In the genomic region with DNA sequence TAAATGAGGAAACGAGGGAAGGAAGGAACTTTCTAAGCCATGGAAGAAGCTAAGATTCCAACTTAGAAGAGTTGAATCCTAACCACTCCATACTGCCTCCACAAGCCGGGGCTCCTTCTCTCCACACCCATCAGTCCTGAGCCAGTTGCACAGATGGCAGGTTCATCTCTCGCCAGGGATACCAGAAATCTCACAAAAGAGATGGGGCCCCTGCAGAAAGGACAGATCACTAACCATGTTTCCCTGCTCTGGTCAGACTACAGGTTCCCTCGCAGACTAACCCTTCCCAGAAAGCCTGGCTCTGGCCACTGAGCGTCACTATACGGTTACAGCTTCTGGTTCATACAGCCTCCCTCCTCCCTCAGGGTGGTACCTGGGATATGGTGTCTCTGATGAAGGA, we compare ENCODE assay signal across 31 mouse cellular contexts. TPM values are rescaled to one million over a fixed set of nuclear protein-coding genes. Genes with fewer than 3 reads are reported as not detected.
DNase-seq lines count a peak whose midpoint lies in the region; ATAC-seq and TF ChIP-seq lines count a peak whose summit lies in the region.
"Had no signal": no experiment of that assay in that cellular context is flagged by ENCODE, and none has a peak within 500 bp of the region (broad histone marks: within the 10 kb centered on the region; RNA-seq: fewer than 3 reads in every experiment).

No protein-coding gene starts in this region.

- no peaks in the 10 kb centered on the region for H3K9me3 ChIP-seq in hindbrain, postnatal 0 days (ENCODE audit: low read length)
- no peaks in the 10 kb centered on the region for H3K9me3 ChIP-seq in hindbrain, embryonic 14.5 days (ENCODE audit: control insufficient read depth, low read length)
- H3K9me3 ChIP-seq in hindbrain, embryonic 10.5 days = no peaks in the 10 kb centered on the region
- H3K9me3 ChIP-seq: embryonic facial prominence, embryonic 13.5 days; forebrain, embryonic 15.5 days; G1E; liver, embryonic 13.5 days; midbrain, embryonic 15.5 days; neural tube, embryonic 15.5 days had no signal

- no peaks in the 10 kb centered on the region for H3K27me3 ChIP-seq in hindbrain, postnatal 0 days (ENCODE audit: insufficient read depth, low read length)
- no peaks in the 10 kb centered on the region for H3K27me3 ChIP-seq in hindbrain, embryonic 14.5 days (ENCODE audit: control insufficient read depth, insufficient read depth, low read length)
- no peaks in the 10 kb centered on the region for H3K27me3 ChIP-seq in hindbrain, embryonic 10.5 days (ENCODE audit: insufficient read depth, poor library complexity, severe bottlenecking)
- H3K27me3 ChIP-seq: embryonic facial prominence, embryonic 13.5 days; forebrain, embryonic 15.5 days; heart, embryonic 13.5 days; liver, embryonic 13.5 days; midbrain, embryonic 15.5 days; neural tube, embryonic 15.5 days had no signal

- no peak for TF ChIP-seq CTCF in hindbrain, postnatal 0 days (IDR thresholded peaks at IDR 0.05; ENCODE audit: low read depth)

- ATAC-seq in hindbrain, postnatal 0 days = peak; percentile 18; the same call in 1 of the 2 replicates
- no peak for ATAC-seq in hindbrain, embryonic 14.5 days (ENCODE audit: low FRiP score)
- ATAC-seq: forebrain, embryonic 15.5 days; intestine, embryonic 16.5 days; lung, postnatal 0 days; midbrain, embryonic 15.5 days had no signal

- DNase-seq in hindbrain, postnatal 0 days (ENCODE audit: low spot score) = no peak
- no peak for DNase-seq in hindbrain, embryonic 14.5 days (ENCODE audit: low spot score)
- DNase-seq in cerebellum, adult 11 months = peak; percentile 27
- peak; percentile 62 for DNase-seq in cerebellum, adult 9-10 months
- peak; percentile 38 to 43 for DNase-seq in cerebellum, postnatal 36 days
- DNase-seq in spleen, postnatal 4 days (ENCODE audit: low spot score in 2 of 2) = no peak
- no peak for DNase-seq in hindbrain, embryonic 10.5 days (ENCODE audit: low spot score)
- DNase-seq: adrenal gland, adult 8-10 months; gastrocnemius, adult 2 months; gastrocnemius, postnatal 36 days; heart, adult 2 months; heart, postnatal 10 days; kidney, adult 8-10 months; kidney, postnatal 4 days; layer of hippocampus, postnatal 36 days; liver, embryonic 13.5 days; lung, adult 18-20 months; right cerebral cortex, postnatal 14 days; thymus, postnatal 25 days had no signal

- no peak overlapping the region for H3K27ac ChIP-seq in hindbrain, postnatal 0 days
- no peak overlapping the region for H3K27ac ChIP-seq in hindbrain, embryonic 14.5 days
- no peak overlapping the region for H3K27ac ChIP-seq in hindbrain, embryonic 10.5 days
- H3K27ac ChIP-seq: embryonic facial prominence, embryonic 13.5 days; forebrain, embryonic 10.5 days; forebrain, embryonic 15.5 days; gastrocnemius, adult 2 months; heart, adult 2 months; heart, embryonic 13.5 days; kidney, postnatal 0 days; liver, embryonic 13.5 days; macrophage; midbrain, embryonic 15.5 days; neural tube, embryonic 15.5 days had no signal

- no peaks in the 10 kb centered on the region for H3K4me1 ChIP-seq in hindbrain, postnatal 0 days (ENCODE audit: insufficient read depth, low read length)
- no peaks in the 10 kb centered on the region for H3K4me1 ChIP-seq in hindbrain, embryonic 14.5 days (replicated peaks; ENCODE audit: control insufficient read depth, insufficient read depth, low read length)
- H3K4me1 ChIP-seq in hindbrain, embryonic 10.5 days (replicated peaks) = peaks cover 8% of the 10 kb centered on the region
- H3K4me1 ChIP-seq: embryonic facial prominence, embryonic 13.5 days; forebrain, embryonic 15.5 days; heart, embryonic 13.5 days; liver, embryonic 13.5 days had no signal

- H3K4me2 ChIP-seq in hindbrain, postnatal 0 days (ENCODE audit: low read depth, low read length) = no peak overlapping the region
- no peak overlapping the region for H3K4me2 ChIP-seq in hindbrain, embryonic 14.5 days (replicated peaks)
- H3K4me2 ChIP-seq: embryonic facial prominence, embryonic 13.5 days; forebrain, embryonic 15.5 days; heart, embryonic 13.5 days; liver, embryonic 13.5 days; midbrain, embryonic 15.5 days; neural tube, embryonic 15.5 days had no signal

- 68% methylated on average over 6 of the region's 6 CpGs for WGBS in hindbrain, postnatal 0 days
- WGBS in hindbrain, embryonic 14.5 days = 83% methylated on average over 6 of the region's 6 CpGs
- WGBS in hindbrain, embryonic 10.5 days = 79% methylated on average over 6 of the region's 6 CpGs

- H3K9ac ChIP-seq in hindbrain, postnatal 0 days (replicated peaks; ENCODE audit: low read length) = no peak overlapping the region
- H3K9ac ChIP-seq in hindbrain, embryonic 14.5 days = no peak overlapping the region
- H3K9ac ChIP-seq: embryonic facial prominence, embryonic 13.5 days; forebrain, embryonic 15.5 days; heart, embryonic 13.5 days; liver, embryonic 13.5 days; midbrain, embryonic 15.5 days; neural tube, embryonic 15.5 days had no signal

- no peak overlapping the region for H3K4me3 ChIP-seq in hindbrain, postnatal 0 days (ENCODE audit: low read length)
- no peak overlapping the region for H3K4me3 ChIP-seq in hindbrain, embryonic 14.5 days (replicated peaks; ENCODE audit: low read length)
- no peak overlapping the region for H3K4me3 ChIP-seq in hindbrain, embryonic 10.5 days
- H3K4me3 ChIP-seq: embryonic facial prominence, embryonic 13.5 days; forebrain, embryonic 10.5 days; forebrain, embryonic 15.5 days; gastrocnemius, adult 2 months; heart, adult 2 months; heart, embryonic 13.5 days; liver, embryonic 13.5 days; midbrain, embryonic 15.5 days; neural tube, embryonic 15.5 days had no signal

- H3K36me3 ChIP-seq in hindbrain, postnatal 0 days (ENCODE audit: insufficient read depth, low read length) = no peaks in the 10 kb centered on the region
- H3K36me3 ChIP-seq in hindbrain, embryonic 14.5 days (replicated peaks; ENCODE audit: control insufficient read depth, insufficient read depth) = no peaks in the 10 kb centered on the region
- no peaks in the 10 kb centered on the region for H3K36me3 ChIP-seq in hindbrain, embryonic 10.5 days
- H3K36me3 ChIP-seq: embryonic facial prominence, embryonic 13.5 days; forebrain, embryonic 10.5 days; forebrain, embryonic 15.5 days; G1E; heart, embryonic 13.5 days; liver, embryonic 13.5 days; midbrain, embryonic 15.5 days; neural tube, embryonic 15.5 days had no signal

RNA-seq across cellular contexts. Expression of a gene that starts 3.8 kb away (rescaled TPM):
- 0.16 TPM in 1 of 2 replicates, not detected in the other for total RNA-seq in hindbrain, postnatal 0 days (2014; rRNA removed)
- 0.10 and 0.26 TPM in 2 replicates for polyA plus RNA-seq in hindbrain, postnatal 0 days (2015; fragmentation: Nextera tagmentation; extraction: Ambion mirVana)
- polyA plus RNA-seq in hindbrain, embryonic 14.5 days (2014; fragmentation: Nextera tagmentation; extraction: Ambion mirVana) = 0.11 and 0.16 TPM in 2 replicates
- polyA plus RNA-seq in hindbrain, embryonic 10.5 days (2016; fragmentation: Nextera tagmentation; extraction: Ambion mirVana) = 0.07 and 0.17 TPM in 2 replicates
- polyA plus RNA-seq: forebrain, embryonic 15.5 days; G1E; heart, adult 2 months; midbrain, embryonic 15.5 days; small intestine, adult 2 months had no signal

Comparison
In these comparisons a context has a peak if more than half of its experiments do, and no peak if none do; other contexts are left out.
1. DNase-seq: peak in cerebellum, adult 11 months (single experiment), cerebellum, adult 9-10 months (single experiment) and cerebellum, postnatal 36 days (2 of 2); none in hindbrain, postnatal 0 days (single experiment), hindbrain, embryonic 14.5 days (single experiment), spleen, postnatal 4 days (0 of 2) and hindbrain, embryonic 10.5 days (single experiment).